Mouse (Mus musculus): ENCODE measurements around the gene Dhx16.

- TF ChIP-seq EP300 (IDR thresholded peaks at IDR 0.05; ENCODE audit: low read depth), result peak; percentile 42
- TF ChIP-seq CTCF (IDR thresholded peaks at IDR 0.05; ENCODE audit: low read depth), result no peak
These were observed 38.8 kb downstream of the Dhx16 start for GRCm38 (mm10) chr17:35918276-35919059.
